In genomic region chr7:110271814-110272213, GRCm38 (mm10) we compare ENCODE assay signal across 12 mouse cellular contexts. TPM values are rescaled to one million over a fixed set of nuclear protein-coding genes. Genes with fewer than 3 reads are reported as not detected.
DNase-seq lines count a peak whose midpoint lies in the region; ATAC-seq and TF ChIP-seq lines count a peak whose summit lies in the region.
"Had no signal": no experiment of that assay in that cellular context is flagged by ENCODE, and none has a peak within 500 bp of the region (broad histone marks: within the 10 kb centered on the region; RNA-seq: fewer than 3 reads in every experiment).

No protein-coding gene starts in this region.

- no peak overlapping the region for H3K4me2 ChIP-seq in heart, embryonic 12.5 days
- no peak overlapping the region for H3K4me2 ChIP-seq in lung, postnatal 0 days (replicated peaks; ENCODE audit: low read depth, low read length)
- no peak overlapping the region for H3K4me2 ChIP-seq in kidney, embryonic 16.5 days (replicated peaks; ENCODE audit: low read depth, low read length)
- H3K4me2 ChIP-seq in stomach, postnatal 0 days (replicated peaks; ENCODE audit: low read depth): no peak overlapping the region
- H3K4me2 ChIP-seq: embryonic facial prominence, embryonic 15.5 days; hindbrain, embryonic 15.5 days; limb, embryonic 12.5 days had no signal

- TF ChIP-seq EP300 in lung, postnatal 0 days (IDR thresholded peaks at IDR 0.05): no peak
- no peak for TF ChIP-seq EP300 in stomach, postnatal 0 days (optimal IDR thresholded peaks at IDR 0.05)

- no peak overlapping the region for H3K4me3 ChIP-seq in heart, embryonic 12.5 days
- no peak overlapping the region for H3K4me3 ChIP-seq in lung, postnatal 0 days (ENCODE audit: low read depth, low read length)
- H3K4me3 ChIP-seq in kidney, embryonic 16.5 days (ENCODE audit: low read length): no peak overlapping the region
- no peak overlapping the region for H3K4me3 ChIP-seq in stomach, postnatal 0 days (ENCODE audit: low read depth, low read length)
- H3K4me3 ChIP-seq: embryonic facial prominence, embryonic 15.5 days; hindbrain, embryonic 15.5 days; limb, embryonic 12.5 days had no signal

- TF ChIP-seq CTCF in lung, postnatal 0 days (IDR thresholded peaks at IDR 0.05): no peak
- no peak for TF ChIP-seq CTCF in stomach, postnatal 0 days (IDR thresholded peaks at IDR 0.05; ENCODE audit: low read depth)

- H3K4me1 ChIP-seq in heart, embryonic 12.5 days (replicated peaks): peaks cover 16% of the 10 kb centered on the region
- no peaks in the 10 kb centered on the region for H3K4me1 ChIP-seq in lung, postnatal 0 days (ENCODE audit: insufficient read depth, low read depth, low read length)
- H3K4me1 ChIP-seq in kidney, embryonic 16.5 days (ENCODE audit: insufficient read depth, low read length): peaks cover 14% of the 10 kb centered on the region
- H3K4me1 ChIP-seq in stomach, postnatal 0 days (replicated peaks; ENCODE audit: control insufficient read depth, insufficient read depth): no peaks in the 10 kb centered on the region
- H3K4me1 ChIP-seq: hindbrain, embryonic 15.5 days; limb, embryonic 12.5 days had no signal

- H3K27me3 ChIP-seq in heart, embryonic 12.5 days (replicated peaks): no peaks in the 10 kb centered on the region
- H3K27me3 ChIP-seq in lung, postnatal 0 days (replicated peaks; ENCODE audit: insufficient read depth, low read length): no peaks in the 10 kb centered on the region
- no peaks in the 10 kb centered on the region for H3K27me3 ChIP-seq in kidney, embryonic 16.5 days (ENCODE audit: insufficient read depth, low read length)
- no peaks in the 10 kb centered on the region for H3K27me3 ChIP-seq in stomach, postnatal 0 days (ENCODE audit: control insufficient read depth, insufficient read depth, low read length)
- H3K27me3 ChIP-seq: embryonic facial prominence, embryonic 15.5 days; hindbrain, embryonic 15.5 days; limb, embryonic 12.5 days had no signal

- 0 out of 2 replicates have a peak overlapping the region, but pooled peaks have one; percentile 0 for H3K9ac ChIP-seq in heart, embryonic 12.5 days
- no peak overlapping the region for H3K9ac ChIP-seq in lung, postnatal 0 days (replicated peaks; ENCODE audit: low read depth)
- H3K9ac ChIP-seq in kidney, embryonic 16.5 days (replicated peaks; ENCODE audit: low read length): peak overlapping the region; percentile 16; the same call in 1 of the 2 replicates
- H3K9ac ChIP-seq in stomach, postnatal 0 days (ENCODE audit: low read length): no peak overlapping the region
- H3K9ac ChIP-seq: embryonic facial prominence, embryonic 15.5 days; hindbrain, embryonic 15.5 days; limb, embryonic 12.5 days had no signal

- WGBS in heart, embryonic 12.5 days: 58% methylated on average over 9 of the region's 9 CpGs
- 44% methylated on average over 9 of the region's 9 CpGs for WGBS in lung, postnatal 0 days
- 33% methylated on average over 9 of the region's 9 CpGs for WGBS in kidney, embryonic 16.5 days
- 54% methylated on average over 9 of the region's 9 CpGs for WGBS in stomach, postnatal 0 days

- DNase-seq in heart, adult 9 months (ENCODE audit: low spot score in 2 of 2): no peak
- peak; percentile 21 for DNase-seq in lung, postnatal 0 days (ENCODE audit: low spot score)
- no peak for DNase-seq in lung, adult 18-20 months
- DNase-seq in stomach, postnatal 0 days (ENCODE audit: low spot score): no peak
- DNase-seq in thymus, postnatal 36 days: no peak
- DNase-seq: cerebellum, adult 9-10 months; spleen, adult 18-20 months had no signal

- peaks cover 55% of the 10 kb centered on the region for H3K36me3 ChIP-seq in heart, embryonic 12.5 days
- H3K36me3 ChIP-seq in lung, postnatal 0 days (ENCODE audit: insufficient read depth, low read length): peaks cover 32% of the 10 kb centered on the region
- H3K36me3 ChIP-seq in kidney, embryonic 16.5 days (ENCODE audit: insufficient read depth, low read length): peaks cover 35% of the 10 kb centered on the region
- peaks cover 9% of the 10 kb centered on the region; the same call in 1 of the 2 replicates for H3K36me3 ChIP-seq in stomach, postnatal 0 days (ENCODE audit: control insufficient read depth, insufficient read depth, low read length)
- H3K36me3 ChIP-seq: hindbrain, embryonic 15.5 days had no signal

- H3K9me3 ChIP-seq in heart, embryonic 12.5 days (replicated peaks): no peaks in the 10 kb centered on the region
- no peaks in the 10 kb centered on the region for H3K9me3 ChIP-seq in lung, postnatal 0 days (ENCODE audit: low read length)
- H3K9me3 ChIP-seq in kidney, embryonic 16.5 days (ENCODE audit: low read length): no peaks in the 10 kb centered on the region
- no peaks in the 10 kb centered on the region for H3K9me3 ChIP-seq in stomach, postnatal 0 days (ENCODE audit: control insufficient read depth, low read length)
- H3K9me3 ChIP-seq: embryonic facial prominence, embryonic 15.5 days; hindbrain, embryonic 15.5 days; limb, embryonic 12.5 days had no signal

- H3K27ac ChIP-seq in heart, embryonic 12.5 days (ENCODE audit: poor library complexity, severe bottlenecking): peak overlapping the region; percentile 4; the same call in 1 of the 2 replicates
- H3K27ac ChIP-seq in lung, postnatal 0 days (ENCODE audit: low read length): peak overlapping the region; percentile 20; the same call in 1 of the 2 replicates
- peak overlapping the region; percentile 88 for H3K27ac ChIP-seq in kidney, embryonic 16.5 days (ENCODE audit: low read length)
- peak overlapping the region; percentile 8; the same call in 1 of the 2 replicates for H3K27ac ChIP-seq in stomach, postnatal 0 days (replicated peaks)
- H3K27ac ChIP-seq: embryonic facial prominence, embryonic 15.5 days; hindbrain, embryonic 15.5 days; limb, embryonic 12.5 days had no signal

- ATAC-seq in heart, embryonic 12.5 days (ENCODE audit: insufficient number of reproducible peaks, low FRiP score): peak; percentile 63
- ATAC-seq in lung, postnatal 0 days: peak; percentile 40
- peak; percentile 93 for ATAC-seq in kidney, embryonic 16.5 days (ENCODE audit: low FRiP score, low TSS enrichment)
- ATAC-seq in stomach, postnatal 0 days (ENCODE audit: low FRiP score, low TSS enrichment): no peak

RNA-seq across cellular contexts. Expression of gene Swap70, which starts 50.3 kb away (rescaled TPM):
- polyA plus RNA-seq in heart, embryonic 12.5 days (2016; fragmentation: Nextera tagmentation; extraction: Ambion mirVana): 22.6 and 23.1 TPM in 2 replicates
- polyA plus RNA-seq in lung, postnatal 0 days (2015; fragmentation: Nextera tagmentation; extraction: Ambion mirVana): 38.4 and 38.9 TPM in 2 replicates
- polyA plus RNA-seq in kidney, embryonic 16.5 days (2015; fragmentation: Nextera tagmentation; extraction: Ambion mirVana): 32.1 and 34.2 TPM in 2 replicates
- 10.7 and 10.8 TPM in 2 replicates for polyA plus RNA-seq in stomach, postnatal 0 days (2015; fragmentation: Nextera tagmentation; extraction: Ambion mirVana)

Comparison
In these comparisons a context has a peak if more than half of its experiments do, and no peak if none do; other contexts are left out.
1. H3K27ac ChIP-seq: peak in every context shown above with its lines; median percentile 88 in kidney, embryonic 16.5 days; 20 in lung, postnatal 0 days; 8 in stomach, postnatal 0 days; 4 in heart, embryonic 12.5 days.
2. H3K9ac ChIP-seq: peak in heart, embryonic 12.5 days (single experiment) and kidney, embryonic 16.5 days (single experiment); none in lung, postnatal 0 days (single experiment) and stomach, postnatal 0 days (single experiment).